Mouse (Mus musculus) adrenal gland, postnatal 25 days (tissue): ENCODE results near the gene Sostdc1. TPM values are rescaled to one million over a fixed set of nuclear protein-coding genes. Genes with fewer than 3 reads are reported as not detected.

Source experiments
- DNase-seq: peaks from one replicate; pipeline ENCODE4 v3.0.0; 2021; ENCODE audit warnings: mixed read lengths
- long read RNA-seq: library from polyadenylated mRNA; stranded (forward); transcript quantifications from one replicate; pipeline ENCODE4 v2.0.0, GENCODE M21; 2021
- total RNA-seq: library from RNA; stranded (reverse); gene quantifications from 2 replicates; pipeline ENCODE4 v1.2.3, GENCODE M21; 2021

Sostdc1 gene
- 0.52 TPM in 2 replicates for total RNA-seq
- long read RNA-seq = 0 reads

DNA sequence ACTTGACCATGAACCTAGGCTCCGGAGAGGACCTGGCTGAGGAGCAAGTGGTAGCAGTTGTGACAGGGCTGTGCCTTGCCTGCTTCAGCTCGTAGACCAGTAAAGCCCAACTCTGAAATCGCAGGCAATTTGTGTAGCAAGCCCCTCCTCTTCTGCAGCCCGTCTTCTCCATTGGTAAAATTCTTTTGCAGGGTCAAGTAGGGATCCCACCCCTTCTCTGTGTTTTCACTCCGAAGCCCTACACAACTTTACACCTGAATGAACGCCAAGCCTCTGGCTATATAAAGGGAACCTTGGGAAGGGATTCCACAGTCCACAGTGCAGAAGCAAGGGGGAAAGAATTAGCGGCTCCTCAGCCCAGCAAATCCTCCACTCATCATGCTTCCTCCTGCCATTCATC, at the start of gene Sostdc1:
Sostdc1 (plus strand) TSS at position 224 of the 400 bp plus-strand sequence.
- DNase-seq = no peak

DNA sequence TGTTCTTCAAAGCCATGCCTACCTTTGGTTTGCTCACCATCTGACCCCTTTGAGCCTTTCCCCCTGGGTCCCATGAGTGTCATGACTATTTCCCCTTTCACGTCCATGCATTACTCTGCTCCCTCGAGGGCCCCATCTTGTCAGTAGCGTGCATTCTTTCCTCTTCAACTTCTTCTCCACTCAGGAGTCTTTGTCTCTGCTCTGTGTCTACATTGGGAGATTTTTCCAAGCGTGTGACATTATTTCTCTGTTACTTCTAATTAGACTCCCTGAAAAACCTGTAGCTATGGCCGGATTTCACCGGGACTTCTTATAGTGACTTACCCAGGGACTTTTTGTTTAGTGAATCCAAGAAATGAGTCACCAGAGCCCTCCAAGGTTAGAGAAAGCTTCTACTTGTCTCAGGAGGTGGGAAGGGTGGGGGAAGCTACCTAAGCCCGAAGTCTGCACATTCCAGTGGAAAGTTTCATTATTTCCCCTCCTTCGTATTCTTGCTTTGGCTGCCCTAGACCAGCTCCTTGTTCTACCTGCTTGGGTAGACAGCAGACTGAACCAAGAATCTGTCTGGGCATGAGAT, 46.2 kb upstream of the Sostdc1 start:
- DNase-seq = no peak

DNA sequence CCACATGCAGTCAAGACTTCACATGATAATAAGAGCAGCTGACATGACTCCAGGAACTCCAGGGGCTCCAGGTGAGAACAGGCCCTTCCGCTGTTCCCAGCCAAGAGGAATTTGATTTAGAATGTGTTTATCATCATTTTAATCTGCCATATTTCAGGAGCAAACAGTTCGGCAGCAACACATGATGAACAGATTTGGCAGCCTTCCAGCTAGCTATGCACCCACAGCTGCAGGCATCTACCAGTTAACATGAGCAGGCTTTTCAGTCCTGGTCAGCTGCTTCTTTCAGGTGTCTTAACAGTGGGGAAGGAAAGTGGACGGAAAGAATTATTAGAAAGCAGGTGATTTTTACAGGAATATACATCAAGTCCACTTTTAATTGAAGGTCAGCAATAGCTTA, 39.1 kb upstream of the Sostdc1 start:
- DNase-seq = no peak

DNA sequence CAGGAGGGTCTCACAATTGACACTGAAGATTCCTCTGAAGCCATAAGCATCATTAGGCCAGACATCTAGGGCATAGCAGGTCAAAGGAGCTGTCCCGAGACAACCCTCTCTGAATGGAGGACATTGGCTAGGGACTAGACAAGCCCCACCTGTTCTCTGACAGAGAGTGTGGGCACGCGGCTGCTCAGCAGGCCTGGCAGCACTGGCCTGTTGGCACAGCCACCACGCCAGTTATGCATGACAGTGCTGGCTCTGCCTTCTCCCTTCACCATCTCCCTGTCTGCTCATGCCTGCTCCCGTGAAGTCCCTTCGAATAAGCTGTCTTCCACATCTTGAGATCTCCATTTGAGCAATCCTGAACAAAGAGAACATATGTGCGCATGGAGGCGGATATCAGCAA, 24.3 kb upstream of the Sostdc1 start:
- DNase-seq = no peak

DNA sequence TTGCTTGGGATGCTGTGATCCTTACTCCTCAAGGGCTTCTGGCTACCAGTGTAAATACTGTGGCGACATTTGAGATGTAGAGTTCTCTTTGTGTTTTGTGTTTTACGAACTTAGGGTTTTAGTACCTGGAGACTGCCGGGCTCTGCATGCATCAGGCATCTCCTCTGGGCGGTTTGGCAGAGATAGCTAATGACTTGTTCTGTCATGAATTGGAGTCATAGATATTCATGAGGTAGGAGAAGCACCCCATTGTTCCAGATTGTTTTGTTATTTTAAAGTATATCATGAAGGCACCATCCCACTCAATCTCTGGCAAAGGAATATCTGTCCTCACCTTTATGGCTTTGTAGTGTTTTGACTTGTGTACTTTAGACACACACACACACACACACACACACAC, 23.5 kb upstream of the Sostdc1 start:
- no peak for DNase-seq

DNA sequence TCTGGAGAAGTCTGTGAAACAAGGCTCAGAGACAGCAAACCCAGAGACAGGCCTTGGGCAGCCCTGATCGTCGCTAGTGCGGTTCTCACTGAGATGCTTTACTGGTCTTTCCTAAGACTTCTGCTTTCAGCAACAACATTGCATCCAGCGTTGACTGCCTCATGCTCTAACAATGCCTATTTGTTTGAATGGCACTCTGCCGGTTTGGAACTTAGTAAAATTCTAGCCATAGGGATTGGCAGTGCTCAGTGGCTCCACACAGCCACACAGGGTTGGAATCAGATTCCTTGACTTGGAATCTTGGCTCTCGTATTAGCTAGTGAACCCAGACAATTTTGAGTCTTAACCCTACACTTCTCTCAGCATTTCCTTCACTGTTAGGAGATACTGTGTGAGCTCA, 22.6 kb upstream of the Sostdc1 start:
- DNase-seq = no peak

DNA sequence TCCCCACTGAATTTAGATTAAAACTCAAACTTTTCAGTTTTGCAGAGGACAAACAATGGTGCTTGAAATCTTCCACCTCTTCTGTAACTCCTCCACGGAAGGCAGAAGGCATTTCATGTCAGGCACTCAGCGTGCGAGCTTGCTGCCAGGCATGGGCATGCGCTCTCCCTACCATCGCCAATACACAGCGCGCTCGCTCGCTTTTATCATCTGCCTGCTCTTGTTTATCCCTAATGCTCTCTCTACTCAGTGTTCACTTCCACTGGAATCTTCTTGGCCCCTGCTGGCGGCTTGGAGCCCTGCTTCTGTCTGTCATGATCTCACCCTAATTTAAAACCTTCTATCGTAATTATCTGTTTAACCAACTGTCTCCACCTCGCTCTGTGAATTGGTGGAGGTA, 11.6 kb upstream of the Sostdc1 start:
- DNase-seq = no peak

DNA sequence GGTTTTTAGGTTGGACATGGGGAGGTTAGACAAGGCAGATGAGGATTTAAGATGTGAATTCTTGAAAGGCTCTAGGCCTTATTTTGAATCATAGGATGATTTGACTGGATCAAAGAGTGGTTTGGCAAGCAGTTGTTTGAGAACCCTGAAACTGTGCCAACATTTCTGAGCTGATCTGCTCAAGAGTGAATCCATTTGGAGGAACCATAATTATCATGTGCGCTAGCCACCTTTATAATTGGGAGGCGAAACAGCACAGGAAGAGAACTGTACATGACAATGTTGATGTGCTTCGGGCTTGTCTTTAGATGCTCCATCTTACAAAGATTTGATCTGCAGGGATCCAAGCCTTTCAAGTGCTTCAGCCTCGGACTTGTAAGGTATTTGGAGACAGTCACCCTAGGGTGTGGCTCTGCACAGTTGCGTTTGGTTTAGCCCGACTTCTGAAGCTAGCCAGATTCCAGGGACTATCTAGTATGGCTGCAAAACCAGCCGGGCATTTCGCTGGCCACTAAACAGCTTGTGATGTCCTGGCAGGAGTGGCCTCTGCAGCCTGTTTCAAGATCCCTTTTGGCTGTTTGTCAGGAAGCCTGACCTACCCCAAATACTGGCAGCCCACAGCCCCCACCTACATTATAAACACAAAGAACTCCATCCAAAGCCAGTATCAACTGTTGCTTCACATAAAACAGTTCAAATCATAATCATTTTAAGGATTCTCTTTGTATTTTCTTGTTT, 10.9 kb upstream of the Sostdc1 start:
- no peak for DNase-seq

DNA sequence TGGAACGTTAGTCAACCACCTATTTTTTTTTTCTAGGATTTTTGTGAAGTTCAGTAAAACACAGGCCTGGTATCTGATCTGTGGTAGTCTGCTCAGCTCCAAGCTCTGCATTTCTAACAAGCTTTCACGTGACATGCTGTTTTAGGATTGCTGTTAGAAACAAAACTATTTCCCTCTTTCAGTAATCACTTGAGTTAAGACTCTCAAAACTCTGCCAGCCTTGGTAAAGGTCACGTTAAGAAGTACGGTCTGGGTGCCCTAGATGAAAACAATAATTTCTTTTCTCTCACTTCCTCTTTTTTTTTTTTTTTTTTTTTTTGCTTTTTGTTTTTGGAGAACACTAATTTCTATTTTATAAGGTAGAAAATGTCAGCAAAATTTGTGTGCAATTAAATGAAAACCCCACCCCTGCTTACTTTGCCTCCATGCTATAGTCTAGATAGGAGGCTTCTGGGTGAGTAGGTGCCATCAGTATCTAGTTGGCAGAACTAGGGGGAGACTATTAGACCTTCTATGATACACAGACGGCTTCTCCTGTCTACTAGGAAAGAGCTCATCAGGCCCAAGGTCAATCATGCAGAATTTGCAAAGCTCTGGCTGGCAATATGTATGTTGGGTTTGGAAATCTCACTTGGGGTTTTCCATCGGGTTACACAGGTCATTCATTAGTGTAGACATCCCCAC, 5.1 kb upstream of the Sostdc1 start:
- no peak for DNase-seq

DNA sequence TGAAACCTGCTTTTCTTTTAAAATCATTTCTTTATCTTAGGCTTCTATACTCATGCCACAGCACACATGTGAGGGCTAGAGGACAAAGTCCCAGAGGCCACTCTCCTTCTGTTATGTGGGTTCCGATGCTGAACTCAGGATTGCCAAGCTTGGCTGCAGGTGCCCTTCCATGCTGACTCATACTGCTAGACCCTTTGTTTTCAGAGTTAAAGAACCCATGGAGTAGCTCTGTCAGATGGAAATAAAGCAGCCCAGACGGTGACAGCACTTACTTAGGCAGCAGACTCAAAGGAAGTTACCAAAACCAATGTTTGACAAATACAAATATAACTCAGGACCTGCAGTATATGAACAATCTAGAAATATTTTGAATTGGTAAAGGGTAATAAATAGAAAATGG, 924 bp upstream of the Sostdc1 start:
- no peak for DNase-seq

DNA sequence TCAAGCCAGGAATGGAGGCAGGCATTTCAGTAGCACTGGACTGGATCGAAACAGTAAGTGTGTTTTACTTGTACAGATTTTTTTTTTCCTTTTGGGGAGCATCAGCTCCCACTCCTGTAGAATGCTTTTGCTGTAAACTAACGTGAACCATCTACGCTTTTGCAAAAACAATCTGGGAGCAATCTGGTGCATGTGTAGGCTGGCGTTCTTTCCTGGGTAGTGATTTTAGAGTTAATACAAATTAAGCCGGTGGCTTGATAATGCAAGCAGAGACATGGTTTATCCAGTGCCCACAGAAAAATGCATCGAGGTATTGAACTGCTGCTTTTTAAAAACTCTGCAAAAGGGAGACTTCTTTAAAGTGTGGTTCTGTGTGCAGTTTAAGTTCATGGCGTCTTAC, 507 bp downstream of the Sostdc1 start:
- DNase-seq = no peak

DNA sequence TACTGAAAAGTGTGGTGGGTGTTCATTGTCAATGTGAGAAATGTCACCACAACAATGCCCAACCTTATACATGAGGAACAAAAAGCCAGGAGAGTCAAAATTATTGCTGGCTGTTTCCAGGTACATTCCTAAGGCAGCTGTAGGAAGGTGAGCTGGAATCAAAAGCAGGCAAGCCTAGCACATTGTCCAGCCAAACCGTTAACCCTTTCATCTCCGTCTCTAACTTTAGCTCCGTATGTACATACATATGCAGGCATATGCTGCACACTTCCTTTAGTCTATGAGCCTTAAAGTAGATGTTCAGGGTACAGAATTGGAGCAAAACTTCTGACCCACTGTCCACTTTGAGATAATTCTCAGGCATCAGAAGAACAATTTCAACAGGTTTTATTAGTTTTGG, 1.6 kb downstream of the Sostdc1 start:
- DNase-seq = no peak

DNA sequence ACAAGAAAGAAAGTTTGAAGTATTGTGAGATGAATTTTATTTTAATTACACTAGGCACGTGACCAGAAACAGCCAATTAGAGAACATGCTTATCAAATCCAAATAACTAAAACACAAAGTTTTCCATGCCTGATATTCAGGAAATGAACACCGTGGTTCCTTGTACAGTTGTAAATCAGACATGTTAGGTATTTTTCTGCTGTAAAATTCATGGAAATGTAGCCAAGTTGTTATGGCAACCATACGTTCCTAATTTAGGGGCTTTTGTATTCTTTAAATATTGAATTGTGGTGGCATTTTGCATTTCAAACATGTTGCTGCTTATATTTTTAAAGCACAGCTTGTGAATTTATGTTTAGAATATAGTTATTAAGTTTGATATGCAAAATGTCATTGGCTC, 2.1 kb downstream of the Sostdc1 start:
- DNase-seq = no peak

DNA sequence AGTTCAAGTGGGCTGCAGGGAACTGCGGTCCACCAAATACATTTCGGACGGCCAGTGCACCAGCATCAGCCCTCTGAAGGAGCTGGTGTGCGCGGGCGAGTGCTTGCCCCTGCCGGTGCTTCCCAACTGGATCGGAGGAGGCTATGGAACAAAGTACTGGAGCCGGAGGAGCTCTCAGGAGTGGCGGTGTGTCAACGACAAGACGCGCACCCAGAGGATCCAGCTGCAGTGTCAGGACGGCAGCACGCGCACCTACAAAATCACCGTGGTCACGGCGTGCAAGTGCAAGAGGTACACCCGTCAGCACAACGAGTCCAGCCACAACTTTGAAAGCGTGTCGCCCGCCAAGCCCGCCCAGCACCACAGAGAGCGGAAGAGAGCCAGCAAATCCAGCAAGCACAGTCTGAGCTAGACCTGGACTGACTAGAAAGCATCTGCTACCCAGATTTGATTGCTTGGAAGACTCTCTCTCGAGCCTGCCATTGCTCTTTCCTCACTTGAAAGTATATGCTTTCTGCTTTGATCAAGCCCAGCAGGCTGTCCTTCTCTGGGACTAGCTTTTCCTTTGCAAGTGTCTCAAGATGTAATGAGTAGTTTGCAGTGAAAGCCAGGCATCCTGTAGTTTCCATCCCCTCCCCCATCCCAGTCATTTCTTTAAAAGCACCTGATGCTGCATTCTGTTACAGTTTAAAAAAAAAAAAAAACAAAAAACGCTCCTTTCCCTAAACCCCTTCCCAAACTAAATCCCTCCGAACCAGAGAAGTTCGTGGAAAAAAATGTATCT, 3.3 kb downstream of the Sostdc1 start:
- peak; percentile 29 for DNase-seq

DNA sequence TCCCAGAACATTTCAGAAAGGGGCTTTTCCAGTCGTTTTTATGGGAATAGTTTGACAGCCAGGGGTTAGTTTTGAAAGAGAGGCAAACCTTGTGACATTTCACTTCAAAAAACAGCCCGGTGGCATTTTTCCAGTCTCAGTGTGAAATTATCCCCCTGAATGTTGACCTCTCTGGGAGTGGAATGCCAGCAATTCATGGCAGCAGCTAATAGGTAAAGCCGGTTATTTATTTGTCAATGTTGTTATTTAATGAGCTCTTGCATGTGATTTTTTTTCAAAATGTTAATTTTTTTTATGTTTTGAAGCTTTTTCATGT, 3.8 kb downstream of the Sostdc1 start:
- DNase-seq = no peak

DNA sequence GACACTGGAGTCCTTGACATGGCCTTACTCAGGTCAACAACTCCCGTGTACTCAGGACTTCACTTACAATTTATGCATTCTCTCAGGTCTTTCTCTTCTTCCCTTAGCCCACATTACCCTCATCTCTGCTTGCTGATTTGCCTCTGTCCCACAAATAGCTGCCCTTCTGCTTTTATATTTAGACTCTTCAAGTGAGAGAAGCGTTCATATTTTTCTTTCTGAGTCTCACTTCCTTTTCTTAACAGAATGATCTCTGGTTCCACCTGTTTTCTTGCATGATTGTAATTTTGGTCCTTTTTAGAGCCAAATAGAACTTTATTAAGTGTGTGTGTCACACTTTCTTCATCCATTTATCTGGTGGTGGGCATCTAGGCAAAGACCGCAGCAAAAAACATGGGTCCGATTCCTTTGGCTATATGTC, 12.2 kb downstream of the Sostdc1 start:
- DNase-seq = no peak

DNA sequence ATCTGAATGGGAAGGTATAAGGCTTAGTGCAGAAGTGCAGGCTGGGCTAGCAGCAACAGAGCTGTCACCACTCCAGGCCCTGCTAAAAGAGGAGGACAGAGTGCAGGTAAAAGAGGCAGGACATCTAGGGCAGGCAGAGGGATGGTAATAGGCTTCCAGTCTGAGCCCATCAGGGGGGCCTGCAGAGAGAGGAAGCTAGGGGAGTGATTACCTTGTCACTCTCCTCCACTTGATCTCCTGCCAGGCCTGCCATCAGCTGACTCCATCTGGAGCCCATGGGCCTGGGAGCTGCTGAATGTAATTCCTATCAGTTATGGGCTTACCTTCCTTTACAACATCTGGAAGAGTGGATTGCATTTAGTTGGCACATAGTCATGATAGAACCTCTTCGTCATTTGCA, 18.7 kb downstream of the Sostdc1 start:
- DNase-seq = no peak

DNA sequence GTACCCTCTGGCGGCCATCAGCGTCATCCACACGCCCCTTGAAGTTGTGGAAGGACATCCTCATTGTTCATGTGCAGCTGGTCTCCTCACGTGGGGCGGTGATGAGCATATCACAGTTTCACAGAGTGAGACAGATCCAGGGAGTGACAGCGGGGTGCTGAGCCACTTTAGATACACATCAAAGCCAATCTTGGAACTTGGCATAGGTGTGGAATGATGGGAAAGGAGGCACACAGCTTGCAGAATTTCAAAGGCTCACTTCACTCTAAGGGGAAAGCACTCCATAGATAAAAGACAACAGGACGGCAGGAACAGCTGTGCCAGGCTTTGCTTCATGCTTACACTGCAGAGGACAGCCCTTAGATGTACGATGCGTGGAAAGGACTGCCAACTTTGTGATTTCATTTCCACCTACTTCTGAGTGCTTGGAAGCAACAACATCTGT, 19.9 kb downstream of the Sostdc1 start:
- no peak for DNase-seq

DNA sequence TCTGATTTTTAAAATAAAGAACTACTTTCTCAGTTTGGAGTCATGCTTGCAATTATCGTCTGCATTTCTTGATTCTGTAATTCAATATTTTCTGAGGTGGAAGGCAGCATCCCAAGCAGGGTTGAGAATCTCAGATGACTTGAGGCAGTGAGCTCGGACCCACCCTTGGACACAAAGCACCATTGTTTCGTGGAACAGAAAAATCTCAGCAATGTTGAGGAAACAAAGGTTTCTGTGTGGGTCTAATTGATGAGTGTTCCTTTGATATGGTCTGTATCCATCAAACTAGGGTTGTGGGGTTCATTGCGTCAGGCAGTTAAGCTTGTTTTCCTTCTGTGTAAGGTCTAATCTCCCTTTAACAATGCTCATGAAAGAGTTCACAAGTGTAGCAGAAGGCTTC, 30.2 kb downstream of the Sostdc1 start:
- no peak for DNase-seq

DNA sequence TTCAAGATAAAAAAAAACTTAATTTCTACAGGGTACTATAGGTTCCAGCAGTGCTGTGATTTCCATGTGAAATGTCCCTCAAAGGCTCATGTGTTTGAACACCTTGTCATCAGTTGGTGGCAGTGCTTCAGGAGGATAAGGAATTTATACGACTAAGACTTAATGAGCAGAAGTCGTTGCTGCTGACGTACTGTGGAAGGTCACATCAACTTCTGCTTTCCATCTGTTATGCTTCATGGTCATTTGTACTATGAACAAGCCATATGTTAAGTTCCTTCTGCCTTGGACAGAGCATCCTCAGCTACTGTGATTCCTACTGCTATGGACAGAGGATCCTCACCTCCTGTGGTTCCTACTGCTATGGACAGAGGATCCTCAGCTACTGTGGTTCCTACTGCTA, 46.1 kb downstream of the Sostdc1 start:
- DNase-seq = no peak

DNA sequence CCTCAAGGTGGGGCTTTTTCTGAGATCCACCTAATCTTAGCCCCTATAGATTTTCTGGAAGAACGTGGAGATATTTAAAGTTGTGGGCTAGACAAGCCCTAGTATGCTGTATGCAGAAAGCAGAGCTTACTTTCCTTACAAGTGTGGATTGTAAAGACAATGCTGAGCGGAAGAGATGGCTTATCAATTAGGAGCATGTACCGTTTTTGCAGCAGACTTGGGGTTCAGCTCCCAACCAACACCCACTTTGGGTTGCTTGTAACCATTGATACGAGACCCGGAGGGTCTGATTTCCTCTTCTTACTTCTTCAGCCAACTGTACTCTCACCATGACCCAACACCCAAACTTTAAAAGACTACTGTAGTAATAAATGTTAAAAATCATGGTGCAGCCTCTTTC, 46.8 kb downstream of the Sostdc1 start:
- no peak for DNase-seq

DNA sequence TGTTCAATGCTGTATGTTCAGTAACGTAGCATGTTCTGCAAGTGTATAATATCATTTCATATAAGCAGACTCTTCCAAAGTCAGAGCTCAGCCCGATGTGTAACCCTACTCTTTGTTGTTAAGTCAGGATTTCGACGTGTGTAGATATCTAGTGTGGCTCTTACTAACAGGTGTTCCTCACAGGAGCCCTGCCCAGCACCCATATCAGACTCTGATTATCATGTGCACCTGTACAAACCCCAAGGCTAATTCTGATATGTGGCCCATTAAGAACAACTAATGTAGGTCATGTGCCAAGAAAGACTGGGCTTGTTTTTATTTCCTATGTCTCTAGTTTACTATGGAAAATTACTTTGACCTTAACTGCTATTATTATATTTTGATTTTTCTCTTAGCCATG, 50.1 kb downstream of the Sostdc1 start:
- DNase-seq = no peak
